Mouse (Mus musculus): ENCODE measurements at regions not wholly inside any gene's neighbourhood (a gene's known extent, or its start where the extent isn't known, plus 50 kb on each side); places are given as distances from the start of the nearest gene placed in this dataset.

GRCm38 (mm10) chr4:119029735-119030134 is 68.4 kb downstream of the Lao1 start:
- no peak for TF ChIP-seq POLR2AphosphoS5 (IDR thresholded peaks at IDR 0.05; ENCODE audit: borderline replicate concordance, low read depth, low read length)
- TF ChIP-seq USF2 (IDR thresholded peaks at IDR 0.05; ENCODE audit: borderline replicate concordance in 1 of 2, insufficient read depth in 1 of 2, low read depth in 1 of 2, low read length in 2 of 2), result no peak
- no peak for TF ChIP-seq CTCF (IDR thresholded peaks at IDR 0.05 in 2 of 3, conservative IDR thresholded peaks at IDR 0.05 in 1 of 3; ENCODE audit: control insufficient read depth in 1 of 3, insufficient read depth in 1 of 3, low read depth in 2 of 3, low read length in 3 of 3, poor library complexity in 1 of 3, severe bottlenecking in 1 of 3)
- no peak for TF ChIP-seq EP300 (IDR thresholded peaks at IDR 0.05; ENCODE audit: low read depth in 1 of 2, low read length in 2 of 2)
- TF ChIP-seq NRF1 (IDR thresholded peaks at IDR 0.05; ENCODE audit: insufficient read depth, low read depth, low read length, poor library complexity, severe bottlenecking), result no peak
- no peak for TF ChIP-seq HCFC1 (IDR thresholded peaks at IDR 0.05; ENCODE audit: low read depth, low read length)
- no peak for TF ChIP-seq SIN3A (IDR thresholded peaks at IDR 0.05; ENCODE audit: low read length)
- TF ChIP-seq ZKSCAN1 (IDR thresholded peaks at IDR 0.05; ENCODE audit: low read depth, low read length), result no peak
- no peak for TF ChIP-seq E2F4 (IDR thresholded peaks at IDR 0.05; ENCODE audit: borderline replicate concordance, low read depth, low read length)
- no peak for TF ChIP-seq POLR2A (IDR thresholded peaks at IDR 0.05; ENCODE audit: control insufficient read depth in 1 of 2, insufficient read depth in 1 of 2, low read depth in 1 of 2, low read length in 2 of 2, poor library complexity in 1 of 2)
- TF ChIP-seq TAL1 (IDR thresholded peaks at IDR 0.05; ENCODE audit: low read length), result no peak
